Mouse (Mus musculus) midbrain, embryonic 13.5 days (tissue): ENCODE data around the gene Tbx6. TPM values are rescaled to one million over a fixed set of nuclear protein-coding genes. Genes with fewer than 3 reads are reported as not detected.
A peak's percentile ranks its signal among the peaks of the same experiment; 100 is the strongest.
"Not testable (repeated sequence)": the region's sequence is repeated elsewhere in the genome, so short reads cannot be mapped to it uniquely, and the experiment has no call there.

Experiments
- ATAC-seq: fragments of 200-750 bp; cut with Nextera tagmentation; 2 replicates; pipeline ENCODE4 v1.8.0; 2017; ENCODE audit warnings: mild to moderate bottlenecking, moderate TSS enrichment, moderate library complexity
- H3K27ac ChIP-seq: fragments of 300-500 bp; sonication (generic); 2 replicates; pipeline ENCODE4 v1.5.1; 2015; ENCODE audit warnings: inconsistent platforms, mild to moderate bottlenecking, moderate library complexity
- H3K27me3 ChIP-seq: fragments of 300-500 bp; sonication (generic); 2 replicates; pipeline ENCODE4 v1.6.1; 2015; ENCODE audit warnings: mild to moderate bottlenecking, inconsistent platforms
- H3K36me3 ChIP-seq: fragments of 300-500 bp; sonication (generic); 2 replicates; pipeline ENCODE4 v1.6.1; 2015; ENCODE audit warnings: mild to moderate bottlenecking, inconsistent platforms
- H3K4me1 ChIP-seq: fragments of 300-500 bp; sonication (generic); replicated peaks from 2 replicates; pipeline ENCODE4 v1.6.1; 2015; ENCODE audit warnings: inconsistent platforms
- H3K4me2 ChIP-seq: fragments of 300-500 bp; sonication (generic); replicated peaks from 2 replicates; pipeline ENCODE4 v1.6.1; 2015; ENCODE audit warnings: moderate library complexity, mild to moderate bottlenecking, inconsistent platforms
- H3K4me3 ChIP-seq: fragments of 300-500 bp; sonication (generic); replicated peaks from 2 replicates; pipeline ENCODE4 v1.5.1; 2015; ENCODE audit warnings: mild to moderate bottlenecking, inconsistent platforms
- H3K9ac ChIP-seq: fragments of 300-500 bp; sonication (generic); replicated peaks from 2 replicates; pipeline ENCODE4 v1.6.1; 2015; ENCODE audit warnings: mild to moderate bottlenecking, inconsistent platforms
- H3K9me3 ChIP-seq: fragments of 300-500 bp; sonication (generic); 2 replicates; pipeline ENCODE4 v1.6.1; 2016; ENCODE audit warnings: mild to moderate bottlenecking, inconsistent platforms
- WGBS: fragments of 180-500 bp; shearing (Covaris S2); methylation state at CpG from one replicate; pipeline ENCODE4 v1.1.7; 2015; 5-methylcytosine and 5-hydroxymethylcytosine counted together
- polyA plus RNA-seq: library from polyadenylated mRNA; unstranded; fragments of >200 nt; fragmentation: Nextera tagmentation; extraction: Ambion mirVana; gene quantifications from 2 replicates; pipeline ENCODE4 v1.2.1, GENCODE M21; 2015

Gene Tbx6
- polyA plus RNA-seq, 1 experiment from 2014 or later, result 0.36 TPM

DNA sequence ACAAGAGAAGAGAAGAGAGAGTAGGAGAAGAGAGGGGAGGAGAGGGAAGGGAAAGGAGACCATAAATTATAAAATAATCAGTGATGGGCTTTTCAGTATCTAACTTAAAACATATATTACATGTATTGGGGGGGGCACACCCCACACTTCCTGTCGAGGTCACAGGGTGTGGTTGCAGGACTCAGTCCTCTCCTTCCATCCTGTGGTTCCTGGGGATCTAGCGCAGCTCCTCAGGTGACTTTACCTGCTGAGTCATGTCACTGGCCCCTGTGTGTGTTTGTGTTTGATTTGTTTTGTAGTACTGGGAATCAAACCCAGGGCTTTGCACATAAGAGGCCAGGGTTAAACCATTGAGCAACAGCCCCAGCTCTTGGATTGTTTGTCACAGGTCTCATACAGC is 6.8 kb upstream of the Tbx6 start:
- peaks cover 35% of the 10 kb centered on the region for H3K4me1 ChIP-seq
- ATAC-seq, result no peak

DNA sequence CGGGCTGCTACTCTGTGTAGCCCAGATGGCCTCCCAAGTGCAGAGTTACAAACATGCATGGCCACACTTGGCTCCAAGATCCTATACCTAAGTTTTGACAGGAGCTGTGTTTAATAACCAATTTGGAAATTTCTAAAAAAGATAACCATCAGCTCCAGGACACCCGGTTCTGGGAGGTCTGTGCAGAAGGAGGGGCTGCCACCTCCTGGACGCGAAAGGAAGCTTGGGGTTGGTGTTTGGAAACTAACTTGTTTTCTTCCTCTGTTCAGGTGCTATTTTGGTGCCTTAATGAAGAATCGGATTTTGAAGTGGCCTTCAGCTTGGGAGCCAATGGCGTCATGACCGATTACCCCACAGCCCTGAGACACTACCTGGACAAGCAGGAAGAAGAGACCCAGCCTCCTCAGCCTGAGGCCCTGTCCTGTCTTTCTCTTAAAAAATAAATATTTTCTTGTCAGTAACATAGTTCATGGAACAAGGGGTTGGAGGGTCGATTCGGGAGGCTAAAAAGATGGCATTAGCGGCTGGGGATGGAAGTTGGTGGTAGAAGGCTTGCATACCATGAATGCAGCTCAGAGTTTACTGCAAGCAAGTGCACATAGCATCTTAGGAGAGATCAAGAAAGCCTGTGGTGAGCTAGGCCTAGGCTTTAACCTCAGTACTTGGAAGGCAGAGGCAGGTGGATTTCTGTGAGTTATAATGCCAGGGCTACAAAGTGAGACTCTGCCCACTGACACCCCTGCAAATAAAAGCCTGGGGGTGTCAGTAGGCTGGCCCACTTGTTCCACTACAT is 5.9 kb upstream of the Tbx6 start:
- Histone ChIP-seq H3K4me2 (no peak overlapping the region), H3K36me3 (peaks cover 22% of the 10 kb centered on the region), H3K27ac (peak overlapping the region; percentile 91; the same call in 1 of the 2 replicates), H3K27me3 (no peaks in the 10 kb centered on the region), H3K9me3 (no peaks in the 10 kb centered on the region), H3K9ac (0 out of 2 replicates have a peak overlapping the region, but pooled peaks have one; percentile 82), H3K4me3 (no peak overlapping the region), H3K4me1 (peaks cover 44% of the 10 kb centered on the region)
- WGBS, result 84% methylated on average over 10 of the region's 10 CpGs
- ATAC-seq, result no peak

More for the DNA sequence above, 6.8 kb upstream of the Tbx6 start:
- Histone ChIP-seq H3K27ac (no peak overlapping the region), H3K4me2 (no peak overlapping the region), H3K27me3 (no peaks in the 10 kb centered on the region), H3K36me3 (peaks cover 31% of the 10 kb centered on the region), H3K4me3 (no peak overlapping the region), H3K9ac (0 out of 2 replicates have a peak overlapping the region, but pooled peaks have one; percentile 20), H3K9me3 (no peaks in the 10 kb centered on the region)
- 76% methylated on average over 2 of the region's 2 CpGs for WGBS

DNA sequence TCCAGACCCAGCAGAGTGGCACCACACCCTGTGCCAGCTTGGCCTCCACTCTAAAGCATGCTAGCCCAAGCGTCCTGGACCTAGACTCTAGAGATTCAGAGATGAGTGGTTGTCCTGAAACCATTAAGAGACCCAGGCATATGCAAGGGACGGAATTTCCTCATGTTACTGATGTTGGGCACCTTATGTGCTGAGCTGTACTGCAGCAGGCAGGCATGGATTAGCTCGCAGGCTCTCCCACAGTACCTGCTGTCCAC is 5.4 kb upstream of the Tbx6 start:
- H3K4me2 ChIP-seq, result peak overlapping the region; percentile 89
- WGBS, result 73% methylated on average over 3 of the region's 3 CpGs
- peak overlapping the region; percentile 58; the same call in 1 of the 2 replicates for H3K4me3 ChIP-seq
- no peaks in the 10 kb centered on the region for H3K27me3 ChIP-seq
- peak overlapping the region; percentile 82; the same call in 1 of the 2 replicates for H3K9ac ChIP-seq
- H3K9me3 ChIP-seq, result no peaks in the 10 kb centered on the region
- H3K36me3 ChIP-seq, result peaks cover 17% of the 10 kb centered on the region
- peaks cover 47% of the 10 kb centered on the region for H3K4me1 ChIP-seq
- ATAC-seq, result no peak
- peak overlapping the region; percentile 91 for H3K27ac ChIP-seq

DNA sequence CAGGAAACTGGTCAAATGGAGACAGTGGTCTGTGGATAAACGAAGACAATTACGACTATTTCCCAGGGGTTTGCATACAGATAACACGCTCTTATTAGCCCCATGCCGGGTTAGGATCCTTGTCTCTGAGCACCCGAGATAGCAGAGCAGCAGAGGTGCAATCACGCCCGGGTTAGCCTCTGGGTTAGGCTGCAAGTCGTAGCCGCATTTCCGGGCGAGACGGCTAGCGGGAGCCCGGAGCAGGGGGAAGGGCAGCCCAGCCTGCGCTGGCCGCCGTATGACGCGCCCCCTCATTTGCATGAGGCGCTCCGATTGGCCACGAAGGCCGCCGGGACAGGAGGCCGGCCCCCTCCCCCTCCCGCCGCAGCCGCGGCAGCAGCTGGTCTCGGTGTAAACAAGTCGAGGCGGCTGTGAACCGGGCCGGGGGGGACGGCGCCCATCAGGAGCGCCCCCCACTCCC is 4.7 kb upstream of the Tbx6 start, which contains the start of gene Ypel3:
TSS of gene Ypel3 (plus strand) at position 358 of the 460 bp plus-strand sequence.
- under 1% methylated on average over 27 of the region's 37 CpGs for WGBS
- no peaks in the 10 kb centered on the region for H3K9me3 ChIP-seq
- peak within 1 kb of the TSS; percentile 58 for H3K4me3 ChIP-seq
- H3K27me3 ChIP-seq, result no peaks in the 10 kb centered on the region
- peaks cover 53% of the 10 kb centered on the region for H3K4me1 ChIP-seq
- ATAC-seq, result peak; percentile 88
- H3K36me3 ChIP-seq, result peaks cover 13% of the 10 kb centered on the region; the same call in 1 of the 2 replicates
- peak within 1 kb of the TSS; percentile 82 for H3K9ac ChIP-seq
- peak within 1 kb of the TSS; percentile 91 for H3K27ac ChIP-seq
- H3K4me2 ChIP-seq, result peak within 1 kb of the TSS; percentile 89

DNA sequence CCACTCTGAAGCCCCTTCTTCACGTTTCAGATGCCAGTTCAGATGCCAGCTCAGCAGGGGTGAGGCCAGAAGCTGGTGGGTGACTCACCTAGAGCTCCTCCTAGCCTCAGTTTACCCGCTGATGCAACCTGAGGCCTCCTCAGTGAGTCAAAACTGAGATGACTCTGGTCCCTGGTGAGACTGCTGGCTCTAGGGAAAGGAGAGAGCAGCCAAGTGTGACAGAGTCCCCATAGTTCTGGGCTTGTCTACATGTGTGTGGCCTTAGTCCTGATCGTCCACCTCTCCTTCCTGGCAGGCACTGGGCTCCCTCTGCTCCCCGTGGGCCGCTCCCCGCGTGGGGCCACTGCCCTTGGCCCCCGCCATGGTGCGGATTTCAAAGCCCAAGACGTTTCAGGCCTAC is 3.8 kb upstream of the Tbx6 start:
- peak overlapping the region; percentile 58 for H3K4me3 ChIP-seq
- 52% methylated on average over 10 of the region's 10 CpGs for WGBS
- peaks cover 5% of the 10 kb centered on the region; the same call in 1 of the 2 replicates for H3K36me3 ChIP-seq
- ATAC-seq, result no peak
- peak overlapping the region; percentile 91 for H3K27ac ChIP-seq
- H3K4me2 ChIP-seq, result peak overlapping the region; percentile 89
- H3K9me3 ChIP-seq, result no peaks in the 10 kb centered on the region
- peak overlapping the region; percentile 82 for H3K9ac ChIP-seq
- peaks cover 53% of the 10 kb centered on the region for H3K4me1 ChIP-seq
- no peaks in the 10 kb centered on the region for H3K27me3 ChIP-seq

DNA sequence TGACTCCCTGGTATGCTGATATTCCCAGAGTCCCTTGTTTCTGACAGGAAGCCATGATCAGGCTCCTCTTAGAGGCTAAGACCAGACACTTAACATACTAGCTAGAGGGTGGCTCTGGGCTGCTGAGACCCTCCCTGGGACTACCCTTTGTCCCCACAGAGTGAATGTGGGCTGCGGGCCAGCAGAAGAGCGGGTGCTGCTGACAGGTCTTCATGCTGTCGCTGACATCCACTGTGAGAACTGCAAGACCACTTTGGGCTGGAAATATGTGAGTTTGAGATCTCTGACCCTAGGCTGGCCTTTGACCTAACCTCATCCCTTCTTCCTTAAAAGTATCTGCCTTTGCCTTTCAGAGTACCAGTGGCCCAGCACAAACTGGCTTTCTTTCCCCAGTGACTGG is 3.1 kb upstream of the Tbx6 start:
- peaks cover 53% of the 10 kb centered on the region for H3K4me1 ChIP-seq
- H3K9ac ChIP-seq, result no peak overlapping the region; the same call in 1 of the 2 replicates
- peaks cover 5% of the 10 kb centered on the region; the same call in 1 of the 2 replicates for H3K36me3 ChIP-seq
- H3K4me2 ChIP-seq, result peak overlapping the region; percentile 89
- WGBS, result 79% methylated on average over 3 of the region's 3 CpGs
- no peak overlapping the region for H3K27ac ChIP-seq
- no peaks in the 10 kb centered on the region for H3K27me3 ChIP-seq
- peak overlapping the region; percentile 58 for H3K4me3 ChIP-seq
- no peaks in the 10 kb centered on the region for H3K9me3 ChIP-seq
- no peak for ATAC-seq

DNA sequence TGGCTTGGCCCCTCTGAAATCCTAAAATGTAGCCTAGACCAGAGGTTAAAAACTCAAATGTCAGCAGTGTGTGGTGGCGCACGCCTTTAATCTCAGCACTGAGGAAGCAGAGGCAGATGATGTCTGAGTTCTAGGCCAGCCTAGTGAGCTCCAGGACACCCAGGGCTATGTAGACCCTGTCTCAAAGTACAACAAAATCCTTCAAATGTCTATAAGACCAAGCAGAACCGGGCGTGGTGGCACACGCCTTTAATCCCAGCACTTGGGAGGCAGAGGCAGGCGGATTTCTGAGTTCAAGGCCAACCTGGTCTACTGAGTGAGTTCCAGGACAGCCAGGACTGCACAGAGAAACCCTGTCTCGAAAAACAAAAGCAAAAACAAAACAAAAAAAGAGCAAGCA is 2.2 kb upstream of the Tbx6 start:
- H3K4me2 ChIP-seq, H3K4me3 ChIP-seq, H3K9ac ChIP-seq, ATAC-seq, H3K36me3 ChIP-seq, H3K27me3 ChIP-seq, H3K9me3 ChIP-seq: not testable (repeated sequence)
- Histone ChIP-seq H3K27ac (peak overlapping the region; percentile 79; the same call in 1 of the 2 replicates), H3K4me1 (peaks cover 53% of the 10 kb centered on the region)
- WGBS, result 92% methylated on average over 7 of the region's 7 CpGs

DNA sequence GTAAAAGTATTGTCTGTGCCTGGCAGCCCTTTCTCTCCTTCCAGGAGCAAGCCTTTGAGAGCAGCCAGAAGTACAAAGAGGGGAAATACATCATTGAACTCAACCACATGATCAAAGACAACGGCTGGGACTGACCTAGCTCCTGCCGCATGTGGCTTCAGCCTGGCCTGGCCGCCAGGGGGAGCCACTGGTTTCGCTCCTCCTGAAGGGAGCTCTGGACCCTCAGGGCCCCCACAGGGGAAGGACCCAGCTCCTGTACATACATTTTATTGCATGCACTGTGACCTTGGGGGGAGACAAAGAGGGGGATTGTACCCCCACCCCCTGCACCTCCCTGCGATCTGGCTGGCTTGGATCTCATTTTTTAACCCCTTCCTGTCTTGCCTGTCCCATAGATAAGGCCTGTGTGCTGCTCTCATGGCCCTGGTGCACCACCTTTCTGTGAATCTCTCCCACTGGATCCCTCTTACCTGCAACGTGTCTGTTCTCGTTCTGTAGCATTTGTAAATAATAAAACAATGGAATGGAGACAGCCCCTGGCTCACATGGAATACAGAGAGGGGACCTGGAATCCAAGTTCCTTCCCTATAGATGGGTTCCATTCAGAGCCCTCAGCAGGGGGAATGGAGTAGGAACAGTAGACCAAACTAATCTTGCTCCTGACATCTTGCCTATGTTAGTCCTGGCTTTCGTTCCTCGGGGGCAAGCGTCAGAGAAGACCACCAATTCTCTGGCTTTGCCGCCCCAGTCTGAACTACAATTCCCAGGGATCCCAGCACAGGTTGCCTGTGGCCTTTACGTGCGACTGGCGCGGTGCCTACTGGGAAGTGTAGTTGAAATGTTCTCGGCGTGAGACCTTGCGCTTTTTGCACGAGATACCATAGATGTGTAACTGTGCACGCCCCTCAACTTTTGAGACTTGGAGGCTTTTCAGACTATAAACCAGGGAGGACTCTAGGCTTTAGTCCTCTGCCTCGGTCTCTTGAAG is 1.0 kb upstream of the Tbx6 start:
- Histone ChIP-seq H3K9ac (peak overlapping the region; percentile 64), H3K4me1 (peaks cover 53% of the 10 kb centered on the region), H3K27ac (peak overlapping the region; percentile 79), H3K36me3 (peaks cover 16% of the 10 kb centered on the region), H3K9me3 (no peaks in the 10 kb centered on the region), H3K4me2 (peak overlapping the region; percentile 71), H3K27me3 (no peaks in the 10 kb centered on the region), H3K4me3 (peak overlapping the region; percentile 40)
- ATAC-seq, result peak; percentile 73
- 2% methylated on average over 21 of the region's 21 CpGs for WGBS

DNA sequence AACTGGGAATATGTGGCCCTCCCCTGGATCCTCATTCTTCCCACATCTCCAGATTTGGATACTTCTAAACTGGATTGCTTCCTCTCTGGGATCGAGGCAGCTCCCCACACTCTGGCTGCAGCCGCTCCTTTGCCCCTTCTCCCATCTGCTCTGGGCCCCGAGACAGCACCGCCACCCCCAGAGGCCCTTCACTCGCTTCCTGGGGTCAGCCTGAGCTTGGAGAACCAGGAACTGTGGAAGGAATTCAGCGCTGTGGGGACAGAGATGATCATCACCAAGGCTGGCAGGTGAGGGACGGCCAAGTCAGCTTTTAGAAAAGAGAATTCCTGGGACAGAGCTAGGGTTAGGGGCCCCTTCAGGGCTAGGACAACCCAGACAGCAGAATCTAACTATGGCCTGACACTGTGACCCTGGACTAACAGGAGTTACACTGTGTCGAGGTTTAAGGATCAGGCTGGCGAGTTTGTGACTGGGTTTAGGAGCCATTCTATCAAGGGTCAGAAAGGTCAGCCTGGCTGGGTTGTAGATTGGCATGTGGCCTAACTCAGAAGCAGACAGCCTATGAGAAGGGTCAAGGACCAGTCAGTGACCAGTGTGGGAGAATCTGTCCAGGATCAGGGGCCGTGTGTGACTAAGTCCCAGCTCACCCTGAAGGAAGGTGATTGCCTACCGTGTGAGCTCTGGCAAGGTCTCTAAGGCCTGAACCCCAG is 533 bp downstream of the Tbx6 start:
- no peak for ATAC-seq
- 38% methylated on average over 11 of the region's 11 CpGs for WGBS

DNA sequence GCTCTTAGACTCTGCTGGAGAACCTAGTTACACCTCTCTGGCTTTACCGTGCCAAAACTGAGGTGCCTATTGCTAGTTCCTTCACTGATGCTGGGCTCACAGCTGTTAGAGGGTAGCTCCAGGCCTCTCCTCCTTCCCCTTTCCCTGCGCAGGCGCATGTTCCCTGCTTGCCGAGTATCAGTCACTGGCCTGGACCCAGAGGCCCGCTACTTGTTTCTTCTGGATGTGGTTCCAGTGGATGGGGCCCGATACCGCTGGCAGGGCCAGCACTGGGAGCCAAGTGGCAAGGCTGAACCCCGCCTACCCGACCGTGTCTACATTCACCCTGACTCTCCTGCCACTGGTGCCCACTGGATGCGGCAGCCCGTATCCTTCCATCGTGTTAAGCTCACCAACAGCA is 1.4 kb downstream of the Tbx6 start:
- H3K36me3 ChIP-seq, result peaks cover 41% of the 10 kb centered on the region
- H3K27me3 ChIP-seq, result no peaks in the 10 kb centered on the region
- H3K9me3 ChIP-seq, result no peaks in the 10 kb centered on the region
- ATAC-seq, result no peak
- H3K9ac ChIP-seq, result no peak overlapping the region
- H3K4me3 ChIP-seq, result no peak overlapping the region
- no peak overlapping the region for H3K4me2 ChIP-seq
- 84% methylated on average over 13 of the region's 13 CpGs for WGBS
- H3K4me1 ChIP-seq, result peaks cover 34% of the 10 kb centered on the region
- no peak overlapping the region for H3K27ac ChIP-seq

More for the DNA sequence above, 533 bp downstream of the Tbx6 start:
- Histone ChIP-seq H3K4me2 (peak overlapping the region; percentile 71), H3K9me3 (no peaks in the 10 kb centered on the region), H3K27ac (no peak overlapping the region), H3K4me3 (no peak overlapping the region; the same call in 1 of the 2 replicates), H3K4me1 (peaks cover 40% of the 10 kb centered on the region), H3K27me3 (no peaks in the 10 kb centered on the region), H3K36me3 (peaks cover 32% of the 10 kb centered on the region), H3K9ac (peak overlapping the region; percentile 64; the same call in 1 of the 2 replicates)

DNA sequence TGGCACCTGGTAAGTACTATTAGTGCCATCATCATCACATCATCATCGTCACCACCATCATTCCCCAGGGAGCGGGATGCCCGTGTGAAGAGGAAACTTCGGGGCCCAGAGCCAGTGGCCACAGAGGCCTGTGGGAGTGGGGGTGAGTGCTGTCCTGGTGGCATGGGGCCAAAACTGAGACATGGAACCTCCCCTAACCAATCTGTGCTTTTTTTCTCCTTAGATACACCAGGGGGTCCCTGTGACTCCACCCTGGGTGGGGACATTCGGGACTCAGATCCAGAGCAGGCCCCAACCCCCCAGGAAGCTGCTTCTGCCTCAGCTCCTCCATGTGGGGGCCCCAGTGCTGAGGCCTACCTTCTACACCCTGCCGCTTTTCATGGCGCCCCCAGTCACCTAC is 3.2 kb downstream of the Tbx6 start:
- no peak for ATAC-seq
- WGBS, result 94% methylated on average over 7 of the region's 7 CpGs
- no peak overlapping the region for H3K27ac ChIP-seq
- H3K9ac ChIP-seq, result no peak overlapping the region
- H3K4me1 ChIP-seq, result peaks cover 19% of the 10 kb centered on the region
- H3K9me3 ChIP-seq, result no peaks in the 10 kb centered on the region
- no peak overlapping the region for H3K4me2 ChIP-seq
- H3K4me3 ChIP-seq, result no peak overlapping the region
- H3K27me3 ChIP-seq, result no peaks in the 10 kb centered on the region
- peaks cover 58% of the 10 kb centered on the region for H3K36me3 ChIP-seq
